ENCODE assay signal across 9 mouse cellular contexts in the genomic region with DNA sequence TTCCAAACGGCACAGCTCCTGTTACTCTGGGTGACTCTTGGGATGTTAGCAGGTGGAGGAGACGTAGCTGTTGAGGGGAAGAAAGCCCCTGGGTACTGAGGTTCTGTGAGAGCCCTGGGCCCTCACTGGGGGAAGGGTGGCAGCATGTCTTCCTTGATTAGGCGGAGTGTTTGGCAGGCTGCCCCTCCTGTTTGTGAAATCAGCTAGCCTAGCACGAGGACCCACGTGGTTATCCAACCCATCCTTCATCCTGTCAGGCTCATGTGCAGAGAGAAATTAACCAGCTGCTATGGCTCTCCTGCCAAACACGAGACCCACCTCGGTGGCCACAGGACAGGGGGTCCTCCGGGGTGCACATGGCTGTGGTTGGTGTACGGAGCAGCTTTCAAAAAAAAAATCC.
A peak's percentile ranks its signal among the peaks of the same experiment; 100 is the strongest.
DNase-seq lines count a peak whose midpoint lies in the region; ATAC-seq and TF ChIP-seq lines count a peak whose summit lies in the region.
"Had no signal": no experiment of that assay in that cellular context is flagged by ENCODE, and none has a peak within 500 bp of the region (broad histone marks: within the 10 kb centered on the region; RNA-seq: fewer than 3 reads in every experiment).

No protein-coding gene starts in this region.

- H3K4me2 ChIP-seq in forebrain, postnatal 0 days (ENCODE audit: low read depth) = no peak overlapping the region
- H3K4me2 ChIP-seq: limb, embryonic 15.5 days had no signal

- H3K9ac ChIP-seq in forebrain, postnatal 0 days = no peak overlapping the region
- H3K9ac ChIP-seq: limb, embryonic 15.5 days had no signal

- peak; percentile 45 for DNase-seq in gastrocnemius, adult 18-20 months (ENCODE audit: low spot score)
- DNase-seq in gastrocnemius, postnatal 4 days (ENCODE audit: low spot score in 2 of 2) = no peak
- peak; percentile 66 for DNase-seq in MN1 (ENCODE audit: low spot score)
- DNase-seq in forebrain, postnatal 0 days = peak; percentile 70
- DNase-seq in kidney, adult 2 months = peak; percentile 52
- DNase-seq in lung, postnatal 10 days = peak; percentile 87
- DNase-seq in spleen, postnatal 14 days (ENCODE audit: low spot score in 2 of 2) = no peak
- DNase-seq in cerebellum, adult 2 months = no peak

- peaks cover 6% of the 10 kb centered on the region; the same call in 1 of the 2 replicates for H3K4me1 ChIP-seq in forebrain, postnatal 0 days (ENCODE audit: insufficient read depth)
- no peaks in the 10 kb centered on the region for H3K4me1 ChIP-seq in kidney, adult 2 months (ENCODE audit: control insufficient read depth, insufficient read depth, low read length)
- H3K4me1 ChIP-seq in cerebellum, adult 2 months (ENCODE audit: control insufficient read depth, insufficient read depth, low read length) = no peaks in the 10 kb centered on the region; the same call in 1 of the 2 replicates

- H3K27me3 ChIP-seq in forebrain, postnatal 0 days (ENCODE audit: insufficient read depth, low read length) = no peaks in the 10 kb centered on the region
- no peaks in the 10 kb centered on the region for H3K27me3 ChIP-seq in kidney, adult 2 months (replicated peaks; ENCODE audit: control insufficient read depth, insufficient read depth, low read length)
- no peaks in the 10 kb centered on the region for H3K27me3 ChIP-seq in cerebellum, adult 2 months (ENCODE audit: control insufficient read depth, insufficient read depth, low read length)
- H3K27me3 ChIP-seq: limb, embryonic 15.5 days had no signal

- no peaks in the 10 kb centered on the region for H3K9me3 ChIP-seq in forebrain, postnatal 0 days (ENCODE audit: low read length)
- H3K9me3 ChIP-seq: limb, embryonic 15.5 days had no signal

- no peak overlapping the region for H3K27ac ChIP-seq in forebrain, postnatal 0 days (ENCODE audit: low read depth, low read length)
- no peak overlapping the region for H3K27ac ChIP-seq in kidney, adult 2 months (ENCODE audit: insufficient read depth, low read depth, low read length)
- no peak overlapping the region for H3K27ac ChIP-seq in cerebellum, adult 2 months (ENCODE audit: insufficient read depth, low read length)
- H3K27ac ChIP-seq: limb, embryonic 15.5 days had no signal

- H3K36me3 ChIP-seq in forebrain, postnatal 0 days (ENCODE audit: insufficient read depth) = no peaks in the 10 kb centered on the region
- H3K36me3 ChIP-seq in kidney, adult 2 months (ENCODE audit: control insufficient read depth, insufficient read depth, low read length) = no peaks in the 10 kb centered on the region
- H3K36me3 ChIP-seq: limb, embryonic 15.5 days had no signal

- ATAC-seq in forebrain, postnatal 0 days = peak; percentile 60; the same call in 1 of the 2 replicates

- no peak for TF ChIP-seq POLR2A in kidney, adult 2 months (IDR thresholded peaks at IDR 0.05; ENCODE audit: low read depth, low read length)
- no peak for TF ChIP-seq POLR2A in cerebellum, adult 2 months (IDR thresholded peaks at IDR 0.05; ENCODE audit: borderline replicate concordance, insufficient read depth, low read length)

- no peak for TF ChIP-seq CTCF in forebrain, postnatal 0 days (IDR thresholded peaks at IDR 0.05; ENCODE audit: low read depth)
- TF ChIP-seq CTCF in kidney, adult 2 months (conservative IDR thresholded peaks at IDR 0.05; ENCODE audit: insufficient read depth, insufficient read length, low read depth, low read length) = no peak
- no peak for TF ChIP-seq CTCF in cerebellum, adult 2 months (IDR thresholded peaks at IDR 0.05; ENCODE audit: borderline replicate concordance, insufficient read depth, low read depth, low read length)

- WGBS in forebrain, postnatal 0 days = 43% methylated on average over 9 of the region's 9 CpGs
- WGBS in kidney, adult 2 months = 28% methylated on average over 9 of the region's 9 CpGs
- 16% methylated on average over 9 of the region's 9 CpGs for WGBS in cerebellum, adult 2 months

- H3K4me3 ChIP-seq in forebrain, postnatal 0 days (ENCODE audit: low read depth, low read length) = no peak overlapping the region
- no peak overlapping the region for H3K4me3 ChIP-seq in kidney, adult 2 months (ENCODE audit: insufficient read depth, low read depth, low read length)
- no peak overlapping the region for H3K4me3 ChIP-seq in cerebellum, adult 2 months (replicated peaks; ENCODE audit: insufficient read depth, low read depth, low read length)
- H3K4me3 ChIP-seq: limb, embryonic 15.5 days had no signal

Comparison
In these comparisons a context has a peak if more than half of its experiments do, and no peak if none do; other contexts are left out.
1. DNase-seq: peak in gastrocnemius, adult 18-20 months (single experiment), MN1 (single experiment), forebrain, postnatal 0 days (single experiment), kidney, adult 2 months (single experiment) and lung, postnatal 10 days (single experiment); none in gastrocnemius, postnatal 4 days (0 of 2), spleen, postnatal 14 days (0 of 2) and cerebellum, adult 2 months (0 of 2).